Mouse (Mus musculus) kidney, adult 2 months (tissue): ENCODE measurements around the gene Sdhaf2. TPM values are rescaled to one million over a fixed set of nuclear protein-coding genes. Genes with fewer than 3 reads are reported as not detected.

Source experiments
- DNase-seq: peaks from one replicate; pipeline ENCODE4 v3.0.0; 2021
- H3K27ac ChIP-seq: fragments of 200-500 bp; 2 replicates; pipeline ENCODE4 v1.5.1; 2012; ENCODE audit warnings: low read depth, low read length, control low read depth, inconsistent platforms; ENCODE audit not compliant: insufficient read depth
- H3K27me3 ChIP-seq: fragments of 200-500 bp; replicated peaks from 2 replicates; pipeline ENCODE4 v1.6.1; 2012; ENCODE audit warnings: mild to moderate bottlenecking, moderate library complexity, low read length, inconsistent platforms; ENCODE audit not compliant: control insufficient read depth, insufficient read depth
- H3K36me3 ChIP-seq: fragments of 200-500 bp; 2 replicates; pipeline ENCODE4 v1.6.1; 2012; ENCODE audit warnings: mild to moderate bottlenecking, moderate library complexity, low read length, inconsistent platforms; ENCODE audit not compliant: control insufficient read depth, insufficient read depth
- H3K4me1 ChIP-seq: fragments of 200-500 bp; 2 replicates; pipeline ENCODE4 v1.6.1; 2011; ENCODE audit warnings: low read length; ENCODE audit not compliant: control insufficient read depth, insufficient read depth
- H3K4me3 ChIP-seq: fragments of 200-500 bp; 2 replicates; pipeline ENCODE4 v1.5.1; 2011; ENCODE audit warnings: mild to moderate bottlenecking, low read depth, low read length, control low read depth; ENCODE audit not compliant: insufficient read depth
- CTCF ChIP-seq: fragments of 200-500 bp; conservative IDR thresholded peaks from 2 replicates; pipeline ENCODE4 v1.5.1; 2011; ENCODE audit warnings: low read depth, mild to moderate bottlenecking, control low read depth, low read length, moderate library complexity, mixed read lengths; ENCODE audit not compliant: insufficient read depth, insufficient read length
- POLR2A ChIP-seq: fragments of 200-500 bp; IDR thresholded peaks from one replicate; pipeline ENCODE4 v1.6.1; 2011; ENCODE audit warnings: low read depth, low read length, control low read depth
- WGBS: fragments of 180-500 bp; shearing (Covaris S2); methylation state at CpG from one replicate; pipeline ENCODE4 v1.1.7; 2018; 5-methylcytosine and 5-hydroxymethylcytosine counted together
- polyA plus RNA-seq: library from polyadenylated mRNA; depleted of rRNA; stranded (reverse); fragments of >200 nt; gene quantifications from 2 replicates; pipeline ENCODE4 v1.2.3, GENCODE M21; 2012

Sdhaf2 gene
- polyA plus RNA-seq, 1 experiment, result 33.1 TPM

DNA sequence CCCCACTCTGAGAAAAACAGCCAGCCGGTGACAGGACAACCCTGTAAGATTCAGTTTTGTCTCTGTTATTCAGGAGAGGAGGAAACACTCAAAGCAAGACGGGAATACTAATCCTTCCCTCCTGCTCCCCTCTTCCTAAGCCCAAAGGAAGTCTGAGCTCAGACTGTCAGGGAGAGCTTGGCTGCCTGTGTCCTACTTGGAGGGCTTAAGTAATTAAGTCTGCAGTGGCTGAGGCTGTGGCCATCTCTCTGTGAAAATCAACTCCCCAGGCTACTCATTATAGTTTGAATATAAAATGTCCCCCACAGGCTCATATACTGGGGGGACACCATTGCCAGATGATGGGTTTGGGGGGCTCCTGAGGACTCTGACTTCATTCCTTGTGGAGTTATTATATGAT lies 29.0 kb downstream of the Sdhaf2 start:
- 83% methylated on average over 2 of the region's 2 CpGs for WGBS
- DNase-seq, result no peak
- H3K4me3 ChIP-seq, result no peak overlapping the region
- no peak overlapping the region for H3K27ac ChIP-seq
- TF ChIP-seq POLR2A, result no peak
- no peak for TF ChIP-seq CTCF
- H3K4me1 ChIP-seq, result no peaks in the 10 kb centered on the region
- no peaks in the 10 kb centered on the region for H3K27me3 ChIP-seq
- H3K36me3 ChIP-seq, result peaks cover 2% of the 10 kb centered on the region

DNA sequence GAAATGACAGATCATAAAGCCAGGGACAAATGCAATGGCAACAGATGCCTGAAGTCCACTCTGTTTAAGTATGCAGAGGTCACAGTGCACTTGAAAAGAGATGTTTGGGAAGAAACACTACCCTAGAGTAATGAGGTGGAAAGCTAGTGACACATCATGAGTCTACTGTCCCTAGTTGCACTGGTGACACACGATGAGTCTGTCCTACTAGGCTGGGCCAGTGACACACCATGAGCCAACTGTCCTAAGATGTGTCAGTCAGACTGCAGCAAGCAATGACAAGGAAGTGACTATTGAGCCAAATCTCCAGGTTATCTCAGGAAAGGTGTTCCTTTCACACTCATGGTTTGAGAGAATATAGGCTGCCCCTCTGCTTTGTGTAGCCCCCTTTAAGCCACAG lies 30.3 kb downstream of the Sdhaf2 start:
- TF ChIP-seq POLR2A, result no peak
- TF ChIP-seq CTCF, result no peak
- no peaks in the 10 kb centered on the region for H3K4me1 ChIP-seq
- 45% methylated on average over 1 of the region's 1 CpGs for WGBS
- H3K4me3 ChIP-seq, result no peak overlapping the region
- no peak for DNase-seq
- no peaks in the 10 kb centered on the region; the same call in 1 of the 2 replicates for H3K36me3 ChIP-seq
- H3K27me3 ChIP-seq, result no peaks in the 10 kb centered on the region
- H3K27ac ChIP-seq, result no peak overlapping the region

GRCm38 (mm10) chr19:10486264-10486738 lies 39.6 kb downstream of the Sdhaf2 start:
- TF ChIP-seq CTCF, result peak; percentile 95
- TF ChIP-seq POLR2A, result no peak
- no peak overlapping the region for H3K27ac ChIP-seq
- no peaks in the 10 kb centered on the region for H3K36me3 ChIP-seq
- H3K4me1 ChIP-seq, result no peaks in the 10 kb centered on the region
- no peaks in the 10 kb centered on the region for H3K27me3 ChIP-seq
- peak; percentile 73 for DNase-seq
- no peak overlapping the region for H3K4me3 ChIP-seq
- 14% methylated on average over 9 of the region's 9 CpGs for WGBS

DNA sequence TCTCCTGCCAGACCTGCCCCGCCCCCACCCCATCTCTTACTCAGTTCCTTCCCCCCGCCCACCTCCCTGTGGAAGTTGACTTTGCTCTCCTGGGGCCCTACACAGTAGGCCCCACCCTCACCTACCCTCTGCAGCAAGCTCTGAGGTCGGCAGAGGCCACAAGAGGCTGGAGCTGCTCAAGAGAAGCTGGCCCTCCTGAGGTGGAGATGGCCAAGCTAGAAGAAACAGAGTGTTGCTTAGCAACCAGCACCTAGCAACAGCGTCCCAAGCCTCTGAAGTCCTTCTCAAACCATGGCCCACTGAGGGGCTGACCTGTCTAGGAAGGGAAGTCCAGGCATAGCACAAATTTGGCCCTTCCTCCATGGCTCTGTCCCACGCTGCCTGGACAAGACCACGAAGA lies 43.2 kb downstream of the Sdhaf2 start, which contains the start of gene Ppp1r32:
Ppp1r32 (minus strand) TSS at position 226 of the 400 bp plus-strand sequence.
- no peak for DNase-seq
- H3K4me3 ChIP-seq, result no peak within 1 kb of the TSS
- 48% methylated on average over 6 of the region's 6 CpGs for WGBS
- TF ChIP-seq CTCF (no peak), POLR2A (no peak)
- no peak within 1 kb of the TSS for H3K27ac ChIP-seq
- no peaks in the 10 kb centered on the region for H3K4me1 ChIP-seq
- H3K27me3 ChIP-seq, result no peaks in the 10 kb centered on the region
- no peaks in the 10 kb centered on the region for H3K36me3 ChIP-seq

GRCm38 (mm10) chr19:10479541-10479940 lies 46.4 kb downstream of the Sdhaf2 start:
- TF ChIP-seq POLR2A (no peak), CTCF (no peak)
- H3K4me1 ChIP-seq, result no peaks in the 10 kb centered on the region
- H3K27ac ChIP-seq, result no peak overlapping the region
- DNase-seq, result no peak
- no peaks in the 10 kb centered on the region for H3K36me3 ChIP-seq
- WGBS, result 55% methylated on average over 4 of the region's 4 CpGs
- no peak overlapping the region for H3K4me3 ChIP-seq
- no peaks in the 10 kb centered on the region for H3K27me3 ChIP-seq

DNA sequence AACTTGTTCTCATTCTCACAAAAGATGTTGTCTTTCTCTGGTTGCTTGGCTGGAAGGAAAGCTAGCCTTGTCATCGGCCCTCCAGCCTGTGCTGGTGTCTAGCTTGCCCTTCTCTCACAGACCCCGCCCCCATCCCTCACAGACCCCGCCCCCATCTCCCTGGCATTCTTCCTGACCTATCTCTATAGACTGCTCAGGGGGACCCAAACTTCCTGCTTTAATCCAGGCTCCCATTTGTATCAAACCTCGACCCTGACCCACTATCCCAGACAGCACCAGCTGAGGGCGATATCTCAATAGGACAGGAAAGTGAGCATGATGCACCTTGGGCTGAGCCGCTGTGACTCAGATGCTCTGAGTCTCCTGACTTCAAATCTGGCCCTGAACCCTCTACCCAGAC lies 52.2 kb downstream of the Sdhaf2 start:
- no peak overlapping the region for H3K4me3 ChIP-seq
- no peak for DNase-seq
- H3K4me1 ChIP-seq, result no peaks in the 10 kb centered on the region
- WGBS, result 31% methylated on average over 6 of the region's 6 CpGs
- no peak overlapping the region for H3K27ac ChIP-seq
- no peaks in the 10 kb centered on the region for H3K27me3 ChIP-seq
- TF ChIP-seq POLR2A, result no peak
- no peak for TF ChIP-seq CTCF
- no peaks in the 10 kb centered on the region for H3K36me3 ChIP-seq

GRCm38 (mm10) chr19:10472958-10473357 lies 53.0 kb downstream of the Sdhaf2 start:
- DNase-seq, result no peak
- WGBS, result 86% methylated on average over 3 of the region's 3 CpGs

More at GRCm38 (mm10) chr19:10472958-10473357, 53.0 kb downstream of the Sdhaf2 start:
- H3K4me1 ChIP-seq, result no peaks in the 10 kb centered on the region
- H3K27me3 ChIP-seq, result no peaks in the 10 kb centered on the region
- H3K36me3 ChIP-seq, result no peaks in the 10 kb centered on the region
- no peak overlapping the region for H3K4me3 ChIP-seq
- H3K27ac ChIP-seq, result no peak overlapping the region
- TF ChIP-seq POLR2A (no peak), CTCF (no peak)
